Mouse (Mus musculus): ENCODE results near the gene Dusp16.

DNA sequence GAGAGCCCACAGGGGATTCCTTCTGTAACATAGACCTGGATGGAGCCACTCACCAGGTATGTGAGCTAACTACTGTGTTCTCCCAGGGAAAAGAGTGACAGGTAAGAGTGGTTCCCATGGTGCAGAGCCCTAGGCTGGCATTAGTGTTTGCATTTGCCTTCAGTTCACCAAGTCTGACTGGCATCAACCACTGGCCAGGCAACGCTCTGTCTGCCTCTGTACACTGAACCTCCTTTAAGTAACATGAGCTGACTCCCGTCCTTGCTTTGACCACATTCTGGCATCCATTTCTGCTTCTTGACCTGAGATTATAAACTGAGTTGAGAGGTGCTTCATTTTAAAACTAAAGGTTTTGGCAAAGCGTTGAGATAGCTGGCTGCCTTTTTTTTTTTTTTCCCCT, 96.8 kb downstream of the Dusp16 start:
- TF ChIP-seq CTCF (IDR thresholded peaks at IDR 0.05; ENCODE audit: low read depth) (no peak), EP300 (IDR thresholded peaks at IDR 0.05; ENCODE audit: low read depth) (no peak)

Data from liver, postnatal 0 days (tissue).